Mouse (Mus musculus) myocyte (in vitro differentiated cells): Measurements from ENCODE around the gene Unc13c.

Source experiments
- E2F4 ChIP-seq: IDR thresholded peaks from one replicate; pipeline ENCODE4 v1.6.1; 2011; ENCODE audit warnings: mild to moderate bottlenecking, control low read depth, moderate library complexity; ENCODE audit not compliant: insufficient read depth
- MAX ChIP-seq: IDR thresholded peaks from one replicate; pipeline ENCODE4 v1.6.1; 2011; ENCODE audit warnings: low read depth, mild to moderate bottlenecking, control low read depth
- MYOD1 ChIP-seq, 3 experiments: IDR thresholded peaks; one replicate each; pipeline ENCODE4 v1.6.1; 2011; ENCODE audit warnings: control low read depth in 2 of 3, low read depth in 2 of 3, mild to moderate bottlenecking in 2 of 3, moderate library complexity in 1 of 3; ENCODE audit not compliant: insufficient read length in 2 of 3, control insufficient read depth in 1 of 3
- MYOG ChIP-seq, 3 experiments: IDR thresholded peaks; one replicate each; pipeline ENCODE4 v1.6.1; 2011; ENCODE audit warnings: control low read depth in 2 of 3, low read depth in 2 of 3, mild to moderate bottlenecking in 2 of 3; ENCODE audit not compliant: insufficient read length in 2 of 3, control insufficient read depth in 1 of 3, insufficient read depth in 1 of 3
- POLR2A ChIP-seq: IDR thresholded peaks from one replicate; pipeline ENCODE4 v1.6.1; 2011; ENCODE audit warnings: low read depth, mild to moderate bottlenecking, control low read depth, moderate library complexity; ENCODE audit not compliant: insufficient read length
- POLR2AphosphoS2 ChIP-seq: IDR thresholded peaks from one replicate; pipeline ENCODE4 v1.6.1; 2011; ENCODE audit warnings: low read depth, control low read depth; ENCODE audit not compliant: insufficient read length
- SRF ChIP-seq: IDR thresholded peaks from one replicate; pipeline ENCODE4 v1.6.1; 2011; ENCODE audit warnings: low read depth; ENCODE audit not compliant: control insufficient read depth, insufficient read length
- TCF12 ChIP-seq: IDR thresholded peaks from one replicate; pipeline ENCODE4 v1.6.1; 2011; ENCODE audit warnings: mild to moderate bottlenecking, control low read depth; ENCODE audit not compliant: poor library complexity, insufficient read depth, severe bottlenecking
- TCF3 ChIP-seq: IDR thresholded peaks from one replicate; pipeline ENCODE4 v1.6.1; 2011; ENCODE audit warnings: low read depth, control low read depth; ENCODE audit not compliant: insufficient read length
- USF1 ChIP-seq: IDR thresholded peaks from one replicate; pipeline ENCODE4 v1.6.1; 2011; ENCODE audit warnings: low read depth, mild to moderate bottlenecking, control low read depth, moderate library complexity

GRCm38 (mm10) chr9:73565558-73565957 lies 403.2 kb downstream of the Unc13c start:
- TF ChIP-seq POLR2A (no peak), SRF (no peak), MYOD1 (IDR thresholded peaks at IDR 0.05; ENCODE audit: control insufficient read depth in 1 of 3, insufficient read length in 2 of 3, low read depth in 2 of 3) (no peak), POLR2AphosphoS2 (no peak), TCF12 (no peak), E2F4 (no peak), USF1 (no peak), MAX (no peak), MYOG (IDR thresholded peaks at IDR 0.05; ENCODE audit: control insufficient read depth in 1 of 3, insufficient read depth in 1 of 3, insufficient read length in 2 of 3, low read depth in 2 of 3) (no peak), TCF3 (no peak)
